Mouse (Mus musculus) liver, embryonic 12.5 days (tissue): ENCODE measurements around the gene Adgrl3. TPM values are rescaled to one million over a fixed set of nuclear protein-coding genes. Genes with fewer than 3 reads are reported as not detected.

Source experiments
- ATAC-seq: fragments of 200-750 bp; cut with Nextera tagmentation; 2 replicates; pipeline ENCODE4 v1.8.0; 2017; ENCODE audit warnings: moderate number of reproducible peaks, mild to moderate bottlenecking, moderate library complexity
- H3K27ac ChIP-seq: fragments of 300-500 bp; sonication (generic); 2 replicates; pipeline ENCODE4 v1.5.1; 2016; ENCODE audit warnings: mild to moderate bottlenecking
- H3K27me3 ChIP-seq: fragments of 300-500 bp; sonication (generic); replicated peaks from 2 replicates; pipeline ENCODE4 v1.6.1; 2016; ENCODE audit warnings: mild to moderate bottlenecking, moderate library complexity
- H3K36me3 ChIP-seq: fragments of 300-500 bp; sonication (generic); 2 replicates; pipeline ENCODE4 v1.6.1; 2016; ENCODE audit warnings: mild to moderate bottlenecking, moderate library complexity
- H3K4me1 ChIP-seq: fragments of 300-500 bp; sonication (generic); 2 replicates; pipeline ENCODE4 v1.6.1; 2016
- H3K4me2 ChIP-seq: fragments of 300-500 bp; sonication (generic); 2 replicates; pipeline ENCODE4 v1.6.1; 2016; ENCODE audit warnings: mild to moderate bottlenecking, moderate library complexity
- H3K4me3 ChIP-seq: fragments of 300-500 bp; sonication (generic); 2 replicates; pipeline ENCODE4 v1.5.1; 2016; ENCODE audit warnings: mild to moderate bottlenecking, moderate library complexity
- H3K9ac ChIP-seq: fragments of 300-500 bp; sonication (generic); 2 replicates; pipeline ENCODE4 v1.6.1; 2016; ENCODE audit warnings: mild to moderate bottlenecking, moderate library complexity
- H3K9me3 ChIP-seq: fragments of 300-500 bp; sonication (generic); replicated peaks from 2 replicates; pipeline ENCODE4 v1.6.1; 2016; ENCODE audit warnings: mild to moderate bottlenecking, moderate library complexity
- WGBS: fragments of 180-500 bp; shearing (Covaris S2); methylation state at CpG from one replicate; pipeline ENCODE4 v1.1.7; 2016; ENCODE audit not compliant: insufficient replicate concordance; 5-methylcytosine and 5-hydroxymethylcytosine counted together
- polyA plus RNA-seq: library from polyadenylated mRNA; unstranded; fragments of >200 nt; fragmentation: Nextera tagmentation; extraction: Ambion mirVana; gene quantifications from 2 replicates; pipeline ENCODE4 v1.2.1, GENCODE M21; 2016

The Adgrl3 gene
- polyA plus RNA-seq, 1 experiment from 2014 or later, result 4.1 TPM

DNA sequence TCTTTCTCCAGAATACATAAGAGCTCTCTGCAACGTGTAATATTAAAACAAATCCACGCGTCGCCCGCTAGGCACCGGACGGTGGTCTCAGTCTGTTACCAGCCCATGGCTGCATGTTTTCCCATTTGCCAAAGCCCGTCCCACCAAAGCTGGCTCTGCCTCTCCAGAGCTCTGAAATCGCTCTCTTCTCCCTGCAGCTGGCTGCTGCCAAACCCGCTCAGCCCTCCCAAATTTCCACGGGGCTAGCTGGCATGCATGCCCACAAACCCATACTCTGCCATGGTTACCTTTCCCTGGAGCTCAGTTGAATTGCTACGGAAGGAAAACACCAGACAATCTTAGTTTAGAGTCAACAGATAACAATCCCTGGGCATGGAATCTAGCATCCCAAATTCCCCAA, 139.1 kb downstream of the Adgrl3 start:
- Histone ChIP-seq H3K4me1 (no peaks in the 10 kb centered on the region), H3K4me2 (no peak overlapping the region), H3K9me3 (no peaks in the 10 kb centered on the region), H3K36me3 (no peaks in the 10 kb centered on the region), H3K4me3 (no peak overlapping the region), H3K27ac (no peak overlapping the region), H3K27me3 (no peaks in the 10 kb centered on the region), H3K9ac (no peak overlapping the region)
- 78% methylated on average over 12 of the region's 12 CpGs for WGBS
- no peak for ATAC-seq

- WGBS, result 74% methylated on average over 6 of the region's 6 CpGs
- no peaks in the 10 kb centered on the region for H3K9me3 ChIP-seq
- ATAC-seq, result no peak
Observed at GRCm38 (mm10) chr5:81160431-81160830, 140.5 kb downstream of the Adgrl3 start.

GRCm38 (mm10) chr5:81188871-81189485, 169.0 kb downstream of the Adgrl3 start:
- no peak overlapping the region for H3K4me2 ChIP-seq
- H3K27me3 ChIP-seq, result no peaks in the 10 kb centered on the region
- H3K9me3 ChIP-seq, result no peaks in the 10 kb centered on the region
- H3K4me1 ChIP-seq, result no peaks in the 10 kb centered on the region
- no peak for ATAC-seq
- no peak overlapping the region for H3K4me3 ChIP-seq
- no peaks in the 10 kb centered on the region for H3K36me3 ChIP-seq
- WGBS, result 50% methylated on average over 4 of the region's 4 CpGs
- no peak overlapping the region for H3K9ac ChIP-seq
- no peak overlapping the region for H3K27ac ChIP-seq

More at GRCm38 (mm10) chr5:81160431-81160830, 140.5 kb downstream of the Adgrl3 start:
- Histone ChIP-seq H3K9ac (no peak overlapping the region), H3K36me3 (no peaks in the 10 kb centered on the region), H3K4me2 (no peak overlapping the region), H3K4me1 (no peaks in the 10 kb centered on the region), H3K27ac (no peak overlapping the region), H3K4me3 (no peak overlapping the region), H3K27me3 (no peaks in the 10 kb centered on the region)

- no peak overlapping the region for H3K9ac ChIP-seq
- H3K36me3 ChIP-seq, result no peaks in the 10 kb centered on the region
- H3K27me3 ChIP-seq, result no peaks in the 10 kb centered on the region
- no peak overlapping the region for H3K27ac ChIP-seq
- no peak for ATAC-seq
- no peak overlapping the region for H3K4me2 ChIP-seq
- H3K4me1 ChIP-seq, result no peaks in the 10 kb centered on the region
- H3K9me3 ChIP-seq, result no peaks in the 10 kb centered on the region
- no peak overlapping the region for H3K4me3 ChIP-seq
Observed at GRCm38 (mm10) chr5:81200354-81200753, 180.4 kb downstream of the Adgrl3 start.

GRCm38 (mm10) chr5:81201885-81202284, 181.9 kb downstream of the Adgrl3 start:
- ATAC-seq, result no peak
- H3K4me3 ChIP-seq, result no peak overlapping the region
- H3K9me3 ChIP-seq, result no peaks in the 10 kb centered on the region
- no peak overlapping the region for H3K4me2 ChIP-seq
- H3K27ac ChIP-seq, result no peak overlapping the region
- H3K36me3 ChIP-seq, result no peaks in the 10 kb centered on the region
- no peaks in the 10 kb centered on the region for H3K4me1 ChIP-seq
- no peaks in the 10 kb centered on the region for H3K27me3 ChIP-seq
- 75% methylated on average over 4 of the region's 4 CpGs for WGBS
- H3K9ac ChIP-seq, result no peak overlapping the region

- H3K27ac ChIP-seq, result no peak overlapping the region
- ATAC-seq, result no peak
- no peaks in the 10 kb centered on the region for H3K27me3 ChIP-seq
- no peaks in the 10 kb centered on the region for H3K4me1 ChIP-seq
- WGBS, result 70% methylated on average over 2 of the region's 2 CpGs
- no peak overlapping the region for H3K4me2 ChIP-seq
- no peak overlapping the region for H3K4me3 ChIP-seq
- no peak overlapping the region for H3K9ac ChIP-seq
- no peaks in the 10 kb centered on the region for H3K36me3 ChIP-seq
- no peaks in the 10 kb centered on the region for H3K9me3 ChIP-seq
Observed at GRCm38 (mm10) chr5:81218500-81219057, 198.6 kb downstream of the Adgrl3 start.

GRCm38 (mm10) chr5:81224465-81224864, 204.5 kb downstream of the Adgrl3 start:
- no peak overlapping the region for H3K9ac ChIP-seq
- H3K4me2 ChIP-seq, result no peak overlapping the region
- 78% methylated on average over 6 of the region's 6 CpGs for WGBS
- H3K36me3 ChIP-seq, result no peaks in the 10 kb centered on the region
- no peak for ATAC-seq
- no peak overlapping the region for H3K27ac ChIP-seq
- H3K9me3 ChIP-seq, result no peaks in the 10 kb centered on the region
- H3K27me3 ChIP-seq, result no peaks in the 10 kb centered on the region
- no peak overlapping the region for H3K4me3 ChIP-seq
- H3K4me1 ChIP-seq, result no peaks in the 10 kb centered on the region

GRCm38 (mm10) chr5:81225486-81225885, 205.5 kb downstream of the Adgrl3 start:
- WGBS, result 76% methylated on average over 2 of the region's 2 CpGs
- H3K27me3 ChIP-seq, result no peaks in the 10 kb centered on the region
- H3K4me1 ChIP-seq, result no peaks in the 10 kb centered on the region
- no peak for ATAC-seq
- H3K4me3 ChIP-seq, result no peak overlapping the region
- no peaks in the 10 kb centered on the region for H3K36me3 ChIP-seq
- no peak overlapping the region for H3K9ac ChIP-seq
- no peaks in the 10 kb centered on the region for H3K9me3 ChIP-seq
- no peak overlapping the region for H3K4me2 ChIP-seq
- no peak overlapping the region for H3K27ac ChIP-seq

- H3K9ac ChIP-seq, result no peak overlapping the region
- no peak overlapping the region for H3K4me2 ChIP-seq
Observed at GRCm38 (mm10) chr5:81227256-81227655, 207.3 kb downstream of the Adgrl3 start.

DNA sequence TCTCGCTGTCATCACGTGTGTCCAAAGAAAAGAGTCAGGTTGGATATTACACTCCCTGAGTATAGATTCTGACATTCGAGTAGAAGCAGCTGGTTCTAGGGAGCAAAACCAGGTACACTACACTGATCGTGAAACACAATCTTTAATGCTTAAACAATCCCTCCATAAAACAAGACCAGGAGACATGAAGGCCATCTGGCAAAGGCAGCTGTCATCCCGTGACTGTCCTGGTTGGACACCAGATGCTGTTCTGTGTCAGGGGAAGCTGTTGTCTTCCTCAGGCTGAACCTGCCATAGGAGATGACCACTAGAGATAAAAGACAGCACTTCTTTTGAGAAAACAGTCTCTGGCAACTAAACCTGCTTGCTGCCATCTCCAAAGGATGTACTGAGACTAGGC, 228.8 kb downstream of the Adgrl3 start:
- no peaks in the 10 kb centered on the region for H3K36me3 ChIP-seq
- no peak overlapping the region for H3K27ac ChIP-seq
- H3K4me1 ChIP-seq, result no peaks in the 10 kb centered on the region
- H3K4me2 ChIP-seq, result no peak overlapping the region
- H3K4me3 ChIP-seq, result no peak overlapping the region
- H3K27me3 ChIP-seq, result no peaks in the 10 kb centered on the region
- H3K9me3 ChIP-seq, result no peaks in the 10 kb centered on the region
- WGBS, result 65% methylated on average over 5 of the region's 5 CpGs
- no peak overlapping the region for H3K9ac ChIP-seq
- no peak for ATAC-seq

More at GRCm38 (mm10) chr5:81227256-81227655, 207.3 kb downstream of the Adgrl3 start:
- no peaks in the 10 kb centered on the region for H3K4me1 ChIP-seq
- ATAC-seq, result no peak
- H3K27me3 ChIP-seq, result no peaks in the 10 kb centered on the region
- H3K36me3 ChIP-seq, result no peaks in the 10 kb centered on the region
- no peaks in the 10 kb centered on the region for H3K9me3 ChIP-seq
- H3K4me3 ChIP-seq, result no peak overlapping the region
- no peak overlapping the region for H3K27ac ChIP-seq

- no peak overlapping the region for H3K9ac ChIP-seq
- H3K9me3 ChIP-seq, result no peaks in the 10 kb centered on the region
- H3K36me3 ChIP-seq, result no peaks in the 10 kb centered on the region
- no peak overlapping the region for H3K4me2 ChIP-seq
- WGBS, result 74% methylated on average over 3 of the region's 3 CpGs
- ATAC-seq, result no peak
- no peaks in the 10 kb centered on the region for H3K27me3 ChIP-seq
- no peak overlapping the region for H3K27ac ChIP-seq
- H3K4me3 ChIP-seq, result no peak overlapping the region
- H3K4me1 ChIP-seq, result no peaks in the 10 kb centered on the region
Observed at GRCm38 (mm10) chr5:81256091-81256490, 236.2 kb downstream of the Adgrl3 start.

GRCm38 (mm10) chr5:81269689-81270088, 249.8 kb downstream of the Adgrl3 start:
- no peaks in the 10 kb centered on the region for H3K4me1 ChIP-seq
- 73% methylated on average over 3 of the region's 3 CpGs for WGBS
- no peak for ATAC-seq
- no peaks in the 10 kb centered on the region for H3K36me3 ChIP-seq
- H3K9ac ChIP-seq, result no peak overlapping the region
- no peak overlapping the region for H3K4me3 ChIP-seq
- H3K27me3 ChIP-seq, result no peaks in the 10 kb centered on the region
- no peak overlapping the region for H3K27ac ChIP-seq
- no peak overlapping the region for H3K4me2 ChIP-seq
- no peaks in the 10 kb centered on the region for H3K9me3 ChIP-seq
